ENCODE assay signal across 16 mouse cellular contexts in the genomic region with DNA sequence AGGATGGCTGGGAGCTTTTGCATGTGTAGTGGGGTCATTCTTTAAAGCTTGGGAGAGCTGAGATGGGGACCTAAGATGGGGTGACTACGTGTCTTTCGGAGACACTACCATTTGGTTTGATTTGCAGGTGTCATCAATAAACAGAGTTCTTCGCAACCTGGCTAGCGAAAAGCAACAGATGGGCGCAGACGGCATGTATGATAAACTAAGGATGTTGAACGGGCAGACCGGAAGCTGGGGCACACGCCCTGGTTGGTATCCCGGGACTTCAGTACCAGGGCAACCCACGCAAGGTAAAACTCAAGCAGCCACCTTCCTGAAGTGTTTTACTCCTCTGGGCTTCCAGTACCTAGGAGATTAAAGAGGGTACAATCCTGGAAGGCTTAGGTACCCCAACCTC. TPM values are rescaled to one million over a fixed set of nuclear protein-coding genes. Genes with fewer than 3 reads are reported as not detected.
DNase-seq lines count a peak whose midpoint lies in the region; ATAC-seq and TF ChIP-seq lines count a peak whose summit lies in the region.
"Had no signal": no experiment of that assay in that cellular context is flagged by ENCODE, and none has a peak within 500 bp of the region (broad histone marks: within the 10 kb centered on the region; RNA-seq: fewer than 3 reads in every experiment).

No protein-coding gene starts in this region.

- no peak for ATAC-seq in forebrain, postnatal 0 days
- no peak for ATAC-seq in forebrain, embryonic 15.5 days (replicated peaks)
- ATAC-seq in megakaryocyte progenitor cell, adult 5-6 weeks (replicated peaks; ENCODE audit: poor library complexity) = no peak

- peak overlapping the region; percentile 45; the same call in 1 of the 2 replicates for H3K4me3 ChIP-seq in forebrain, embryonic 10.5 days
- no peak overlapping the region for H3K4me3 ChIP-seq in forebrain, postnatal 0 days (ENCODE audit: low read depth, low read length)
- no peak overlapping the region for H3K4me3 ChIP-seq in forebrain, embryonic 15.5 days

- H3K9me3 ChIP-seq in forebrain, embryonic 10.5 days = no peaks in the 10 kb centered on the region
- no peaks in the 10 kb centered on the region for H3K9me3 ChIP-seq in forebrain, postnatal 0 days (ENCODE audit: low read length)
- no peaks in the 10 kb centered on the region for H3K9me3 ChIP-seq in forebrain, embryonic 15.5 days

- no peak for DNase-seq in forebrain, embryonic 10.5 days (ENCODE audit: extremely low spot score, low spot score)
- no peak for DNase-seq in forebrain, postnatal 0 days
- DNase-seq in retina, postnatal 1 day = peak; percentile 55
- DNase-seq in retina, embryonic 14.5 days (ENCODE audit: low spot score) = no peak
- no peak for DNase-seq in spleen, postnatal 10 days (ENCODE audit: low spot score in 2 of 2)
- no peak for DNase-seq in right cerebral cortex, adult 2 months (ENCODE audit: low spot score in 2 of 2)
- DNase-seq: adrenal gland, postnatal 25 days; kidney, adult 11 months; kidney, postnatal 25 days; lung, postnatal 10 days; right cerebral cortex, postnatal 4 days had no signal

- WGBS in forebrain, embryonic 10.5 days = 51% methylated on average over 11 of the region's 11 CpGs
- WGBS in forebrain, postnatal 0 days = 58% methylated on average over 11 of the region's 11 CpGs
- WGBS in forebrain, embryonic 15.5 days = 54% methylated on average over 11 of the region's 11 CpGs

- no peak overlapping the region for H3K9ac ChIP-seq in forebrain, postnatal 0 days
- H3K9ac ChIP-seq in forebrain, embryonic 15.5 days (replicated peaks) = no peak overlapping the region
- H3K9ac ChIP-seq: liver, embryonic 14.5 days had no signal

- peaks cover 55% of the 10 kb centered on the region for H3K36me3 ChIP-seq in forebrain, embryonic 10.5 days (replicated peaks)
- no peaks in the 10 kb centered on the region for H3K36me3 ChIP-seq in forebrain, postnatal 0 days (ENCODE audit: insufficient read depth)
- H3K36me3 ChIP-seq in forebrain, embryonic 15.5 days = no peaks in the 10 kb centered on the region

- no peak for TF ChIP-seq CTCF in forebrain, postnatal 0 days (IDR thresholded peaks at IDR 0.05; ENCODE audit: low read depth)

- H3K4me1 ChIP-seq in forebrain, embryonic 10.5 days = peaks cover 98% of the 10 kb centered on the region
- H3K4me1 ChIP-seq in forebrain, postnatal 0 days (ENCODE audit: insufficient read depth) = 0 out of 2 replicates have a peak, but pooled peaks cover 5% of the 10 kb centered on the region
- H3K4me1 ChIP-seq in forebrain, embryonic 15.5 days = peaks cover 66% of the 10 kb centered on the region

- peaks cover 100% of the 10 kb centered on the region for H3K27me3 ChIP-seq in forebrain, embryonic 10.5 days (ENCODE audit: poor library complexity, severe bottlenecking)
- H3K27me3 ChIP-seq in forebrain, postnatal 0 days (ENCODE audit: insufficient read depth, low read length) = peaks cover 29% of the 10 kb centered on the region
- peaks cover 18% of the 10 kb centered on the region for H3K27me3 ChIP-seq in forebrain, embryonic 15.5 days

- H3K4me2 ChIP-seq in forebrain, postnatal 0 days (ENCODE audit: low read depth) = no peak overlapping the region
- no peak overlapping the region for H3K4me2 ChIP-seq in forebrain, embryonic 15.5 days (replicated peaks)

- H3K27ac ChIP-seq in forebrain, embryonic 10.5 days = peak overlapping the region; percentile 89; the same call in 1 of the 2 replicates
- no peak overlapping the region for H3K27ac ChIP-seq in forebrain, postnatal 0 days (ENCODE audit: low read depth, low read length)
- H3K27ac ChIP-seq in forebrain, embryonic 15.5 days (replicated peaks) = 0 out of 2 replicates have a peak overlapping the region, but pooled peaks have one; percentile 13
- H3K27ac ChIP-seq: liver, embryonic 14.5 days had no signal

RNA-seq across cellular contexts. Expression of a gene that starts 17.0 kb away (rescaled TPM):
- 76.8 and 79.6 TPM in 2 replicates for polyA plus RNA-seq in forebrain, embryonic 10.5 days (2016; fragmentation: Nextera tagmentation; extraction: Ambion mirVana)
- 19.0 and 32.9 TPM in 2 replicates for total RNA-seq in forebrain, postnatal 0 days (2014; rRNA removed)
- polyA plus RNA-seq in forebrain, postnatal 0 days (2015; fragmentation: Nextera tagmentation; extraction: Ambion mirVana) = 14.6 and 19.0 TPM in 2 replicates
- 45.0 and 57.0 TPM in 2 replicates for polyA plus RNA-seq in forebrain, embryonic 15.5 days (2015; fragmentation: Nextera tagmentation; extraction: Ambion mirVana)
- total RNA-seq in megakaryocyte progenitor cell, adult 5-6 weeks (2015) = not detected in 2 replicates
- not detected in 2 replicates for total RNA-seq in megakaryocyte progenitor cell, adult 5-6 weeks (2017)
- total RNA-seq: adrenal gland, postnatal 25 days; monocyte, adult 5-6 weeks had no signal
- polyA plus RNA-seq: gonadal fat pad, adult 2 months had no signal
